Mouse (Mus musculus) thymus, adult 2 months (tissue): ENCODE data around the gene Esrp2. TPM values are rescaled to one million over a fixed set of nuclear protein-coding genes. Genes with fewer than 3 reads are reported as not detected.

Experiments used
- DNase-seq: peaks from one replicate; pipeline ENCODE4 v3.0.0; 2021
- H3K27ac ChIP-seq: fragments of 200-500 bp; 2 replicates; pipeline ENCODE4 v1.5.1; 2012; ENCODE audit warnings: low read length, control low read depth; ENCODE audit not compliant: control insufficient read depth, insufficient read depth
- H3K27me3 ChIP-seq: fragments of 200-500 bp; 2 replicates; pipeline ENCODE4 v1.6.1; 2012; ENCODE audit warnings: mild to moderate bottlenecking, low read length, moderate library complexity, mixed read lengths; ENCODE audit not compliant: control insufficient read depth, insufficient read depth
- H3K36me3 ChIP-seq: fragments of 200-500 bp; 2 replicates; pipeline ENCODE4 v1.6.1; 2012; ENCODE audit warnings: mild to moderate bottlenecking, low read length, moderate library complexity; ENCODE audit not compliant: control insufficient read depth, insufficient read depth
- H3K4me1 ChIP-seq: fragments of 200-500 bp; replicated peaks from 2 replicates; pipeline ENCODE4 v1.6.1; 2012; ENCODE audit warnings: low read length; ENCODE audit not compliant: control insufficient read depth, insufficient read depth
- H3K4me3 ChIP-seq: fragments of 200-500 bp; 2 replicates; pipeline ENCODE4 v1.5.1; 2012; ENCODE audit warnings: mild to moderate bottlenecking, low read length, control low read depth, moderate library complexity; ENCODE audit not compliant: control insufficient read depth, insufficient read depth
- CTCF ChIP-seq: fragments of 200-500 bp; IDR thresholded peaks from 2 replicates; pipeline ENCODE4 v1.5.1; 2012; ENCODE audit warnings: mild to moderate bottlenecking, control low read depth, low read length, moderate library complexity, borderline replicate concordance; ENCODE audit not compliant: control insufficient read depth, poor library complexity, insufficient read depth; ENCODE audit errors: extremely low read depth
- POLR2A ChIP-seq: fragments of 200-500 bp; IDR thresholded peaks from 2 replicates; pipeline ENCODE4 v1.6.1; 2012; ENCODE audit warnings: mild to moderate bottlenecking, low read length, control low read depth, moderate library complexity; ENCODE audit not compliant: control insufficient read depth, poor library complexity, insufficient read depth; ENCODE audit errors: extremely low read depth
- WGBS: fragments of 180-500 bp; shearing (Covaris S2); methylation state at CpG from one replicate; pipeline ENCODE4 v1.1.7; 2018; 5-methylcytosine and 5-hydroxymethylcytosine counted together
- polyA plus RNA-seq: library from polyadenylated mRNA; depleted of rRNA; stranded (reverse); fragments of >200 nt; gene quantifications from 2 replicates; pipeline ENCODE4 v1.2.3, GENCODE M21; 2012

Esrp2 gene
- polyA plus RNA-seq, 1 experiment, result 29.9 TPM

DNA sequence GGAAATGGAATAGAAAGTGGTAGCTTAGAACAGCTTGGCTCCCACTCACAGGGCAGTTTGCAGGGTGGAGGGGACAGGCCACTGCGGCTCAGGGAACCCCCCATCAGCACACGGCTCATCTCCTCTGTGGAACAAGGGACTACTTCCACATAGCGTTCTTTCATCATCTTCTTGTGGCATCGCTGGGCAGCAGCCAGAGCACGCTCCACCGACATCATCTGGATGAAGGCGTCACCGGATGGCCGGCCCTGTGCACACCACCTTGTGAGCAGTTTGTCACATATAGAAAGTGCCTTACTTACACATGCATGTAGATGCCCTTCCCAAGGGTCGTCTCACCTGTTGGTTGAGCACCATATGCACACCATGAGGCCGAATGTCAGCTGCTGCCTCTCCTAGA is 4.4 kb downstream of the Esrp2 start:
- Histone ChIP-seq H3K27ac (no peak overlapping the region), H3K4me3 (no peak overlapping the region), H3K4me1 (peaks cover 47% of the 10 kb centered on the region), H3K36me3 (peaks cover 51% of the 10 kb centered on the region), H3K27me3 (peaks cover 15% of the 10 kb centered on the region)
- DNase-seq, result no peak
- TF ChIP-seq CTCF (no peak), POLR2A (no peak)
- WGBS, result 94% methylated on average over 11 of the region's 11 CpGs

- 94% methylated on average over 7 of the region's 7 CpGs for WGBS
- Histone ChIP-seq H3K4me1 (peaks cover 40% of the 10 kb centered on the region), H3K36me3 (peaks cover 58% of the 10 kb centered on the region), H3K4me3 (no peak overlapping the region), H3K27ac (no peak overlapping the region), H3K27me3 (peaks cover 8% of the 10 kb centered on the region; the same call in 1 of the 2 replicates)
- DNase-seq, result no peak
- TF ChIP-seq POLR2A, result no peak
- TF ChIP-seq CTCF, result no peak
These were observed 5.1 kb downstream of the Esrp2 start for GRCm38 (mm10) chr8:106131488-106132222.

- WGBS, result 97% methylated on average over 4 of the region's 4 CpGs
These were observed 5.8 kb downstream of the Esrp2 start for GRCm38 (mm10) chr8:106131021-106131420.

GRCm38 (mm10) chr8:106130505-106130904 is 6.3 kb downstream of the Esrp2 start:
- TF ChIP-seq POLR2A, result no peak
- TF ChIP-seq CTCF, result no peak
- Histone ChIP-seq H3K36me3 (peaks cover 69% of the 10 kb centered on the region), H3K27me3 (no peaks in the 10 kb centered on the region; the same call in 1 of the 2 replicates), H3K4me1 (peaks cover 29% of the 10 kb centered on the region), H3K4me3 (no peak overlapping the region), H3K27ac (no peak overlapping the region)
- WGBS, result 93% methylated on average over 2 of the region's 2 CpGs
- DNase-seq, result no peak

More at GRCm38 (mm10) chr8:106131021-106131420, 5.8 kb downstream of the Esrp2 start:
- TF ChIP-seq CTCF (no peak), POLR2A (no peak)
- peaks cover 2% of the 10 kb centered on the region; the same call in 1 of the 2 replicates for H3K27me3 ChIP-seq
- H3K36me3 ChIP-seq, result peaks cover 64% of the 10 kb centered on the region
- DNase-seq, result no peak
- no peak overlapping the region for H3K4me3 ChIP-seq
- H3K27ac ChIP-seq, result no peak overlapping the region
- H3K4me1 ChIP-seq, result peaks cover 34% of the 10 kb centered on the region

DNA sequence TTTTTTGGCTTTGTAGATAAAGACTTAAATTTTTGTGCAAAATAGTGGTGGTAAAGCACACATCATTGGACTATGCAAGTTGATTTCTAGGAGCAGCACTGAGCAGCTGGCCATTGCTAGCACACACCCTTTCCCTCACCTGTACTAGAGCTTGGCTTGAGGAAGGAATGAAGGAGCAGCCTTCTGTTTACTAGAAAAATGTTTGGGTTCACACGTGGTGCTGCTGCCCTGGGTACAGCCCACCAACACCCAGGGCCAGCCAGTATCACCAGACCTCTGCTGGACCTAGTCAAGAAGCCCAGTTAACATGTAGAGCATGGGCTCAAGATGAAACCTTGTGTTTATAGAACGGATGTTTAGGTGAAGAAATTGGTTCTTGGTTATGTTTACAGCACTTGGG is 6.8 kb downstream of the Esrp2 start:
- Histone ChIP-seq H3K4me3 (no peak overlapping the region), H3K4me1 (peaks cover 24% of the 10 kb centered on the region), H3K27me3 (no peaks in the 10 kb centered on the region), H3K36me3 (peaks cover 71% of the 10 kb centered on the region), H3K27ac (no peak overlapping the region)
- TF ChIP-seq CTCF, result no peak
- no peak for TF ChIP-seq POLR2A
- WGBS, result 90% methylated on average over 2 of the region's 2 CpGs
- no peak for DNase-seq

DNA sequence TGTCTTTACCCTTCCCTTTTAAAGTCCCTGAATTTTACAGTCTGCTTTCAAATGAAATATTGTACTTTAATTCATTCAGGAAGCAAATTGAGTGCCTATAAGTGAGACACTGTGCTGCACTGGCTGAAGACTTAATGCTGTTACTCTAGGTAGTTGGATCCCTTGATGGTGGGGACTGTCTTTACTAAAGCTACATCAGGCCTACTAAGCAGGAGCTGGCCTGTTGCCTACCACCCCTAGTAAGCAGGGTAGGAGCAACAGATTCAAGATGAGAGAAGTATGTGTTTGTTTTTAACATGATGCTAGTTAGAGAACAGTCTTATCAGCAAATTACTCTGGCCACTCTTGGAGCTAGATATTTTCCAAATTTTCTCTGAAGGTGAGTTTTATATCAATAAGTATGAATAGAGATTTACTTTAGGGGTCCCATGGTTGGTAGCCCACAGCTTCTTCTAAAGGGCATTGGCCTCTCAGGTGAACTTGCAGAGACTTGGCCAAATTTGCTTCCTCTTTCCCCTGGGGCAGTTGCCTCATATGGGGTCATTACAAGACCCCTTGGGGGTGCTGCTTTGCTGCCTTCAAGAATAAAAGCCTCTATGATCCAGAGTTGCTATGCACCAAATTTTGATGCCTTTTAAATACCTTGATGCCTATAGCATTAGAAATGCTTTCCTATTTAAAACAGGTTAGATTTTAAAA is 7.4 kb downstream of the Esrp2 start:
- Histone ChIP-seq H3K36me3 (peaks cover 71% of the 10 kb centered on the region), H3K4me3 (no peak overlapping the region), H3K4me1 (peaks cover 18% of the 10 kb centered on the region), H3K27ac (no peak overlapping the region), H3K27me3 (no peaks in the 10 kb centered on the region)
- TF ChIP-seq CTCF, result no peak
- TF ChIP-seq POLR2A, result no peak
- DNase-seq, result no peak

DNA sequence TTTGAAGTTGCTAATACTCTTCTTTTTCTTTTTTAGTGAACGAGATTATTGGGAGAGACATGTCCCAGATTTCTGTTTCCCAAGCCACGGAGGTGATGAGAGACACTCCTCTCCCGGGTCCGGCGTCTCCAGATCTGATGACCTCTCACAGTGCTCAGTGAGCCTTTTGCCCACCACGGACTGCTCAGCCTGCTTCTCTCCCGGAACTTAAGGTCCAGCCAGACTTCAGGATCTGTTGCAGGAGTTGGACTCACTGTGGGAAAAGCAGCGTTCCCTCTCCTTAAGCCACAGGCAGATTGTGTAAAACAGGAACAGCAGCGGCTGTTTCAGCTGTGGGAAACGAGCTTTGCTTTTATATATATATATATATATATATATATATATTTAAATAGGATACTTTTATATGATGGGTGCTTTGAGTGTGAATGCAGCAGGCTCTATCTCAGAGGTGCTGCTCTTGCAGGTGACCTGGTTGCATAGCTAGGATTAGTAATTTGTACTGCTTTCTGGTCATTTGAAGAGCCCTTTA is 8.8 kb downstream of the Esrp2 start:
- Histone ChIP-seq H3K36me3 (peaks cover 79% of the 10 kb centered on the region), H3K4me1 (peaks cover 9% of the 10 kb centered on the region), H3K27me3 (no peaks in the 10 kb centered on the region), H3K27ac (no peak overlapping the region), H3K4me3 (no peak overlapping the region)
- 96% methylated on average over 10 of the region's 10 CpGs for WGBS
- no peak for DNase-seq
- TF ChIP-seq POLR2A (no peak), CTCF (no peak)
